Mouse (Mus musculus) ovary, adult 10 weeks (tissue): Measurements from ENCODE around the gene Vapa. TPM values are rescaled to one million over a fixed set of nuclear protein-coding genes. Genes with fewer than 3 reads are reported as not detected.

Experiments
- polyA plus RNA-seq: library from polyadenylated mRNA; stranded (reverse); fragments of 350-450 nt; fragmentation: Illumina TruSeq; extraction: RNeasy Lipid Tissue Mini Kit (QIAGEN cat#74804); gene quantifications from one replicate; pipeline ENCODE4 v1.2.3, GENCODE M21; 2014

The Vapa gene
- 336 TPM for polyA plus RNA-seq

GRCm38 (mm10) chr17:65613463-65614412 is at the start of gene Vapa:
Gene Vapa, minus strand, starts transcription at chr17:65613555.

GRCm38 (mm10) chr17:65641734-65642218 is 28.4 kb upstream of the Vapa start, which contains the start of gene Txndc2:
Gene Txndc2, minus strand, starts transcription at chr17:65642168.

GRCm38 (mm10) chr17:65540441-65541272 is 72.7 kb downstream of the Vapa start, which contains the start of gene Tmem232:
Gene Tmem232, minus strand, starts transcription at chr17:65540782.

Other genes starting within 250 kb of the Vapa start
- gene Tmem232, start 72.8 kb downstream of the Vapa start, polyA plus RNA-seq, result 9.6 TPM
- 8.4 TPM for gene Txndc2, start 28.6 kb upstream of the Vapa start, polyA plus RNA-seq
- gene Rab31, start 159.2 kb upstream of the Vapa start, polyA plus RNA-seq, result 81.1 TPM
- gene Ppp4r1, start 169.0 kb upstream of the Vapa start, polyA plus RNA-seq, result 33.1 TPM